ENCODE assay signal across 9 mouse cellular contexts in genomic region chr17:14942181-14942580, GRCm38 (mm10). TPM values are rescaled to one million over a fixed set of nuclear protein-coding genes. Genes with fewer than 3 reads are reported as not detected.
DNase-seq lines count a peak whose midpoint lies in the region; ATAC-seq and TF ChIP-seq lines count a peak whose summit lies in the region.
"Not testable (repeated sequence)": the region's sequence is repeated elsewhere in the genome, so short reads cannot be mapped to it uniquely, and the experiment has no call there.
"Had no signal": no experiment of that assay in that cellular context is flagged by ENCODE, and none has a peak within 500 bp of the region (broad histone marks: within the 10 kb centered on the region; RNA-seq: fewer than 3 reads in every experiment).

No protein-coding gene starts in this region.

- not testable (repeated sequence) for TF ChIP-seq EP300 in liver, embryonic 14.5 days (IDR thresholded peaks at IDR 0.05; ENCODE audit: low read depth); stomach, postnatal 0 days (optimal IDR thresholded peaks at IDR 0.05)

- not testable (repeated sequence) for ATAC-seq in G1E (ENCODE audit: extremely low read depth, insufficient number of reproducible peaks, low FRiP score, poor library complexity, severe bottlenecking); forebrain, postnatal 0 days; hindbrain, embryonic 12.5 days (ENCODE audit: low FRiP score); kidney, postnatal 0 days (replicated peaks; ENCODE audit: low FRiP score, low read depth); liver, embryonic 14.5 days (ENCODE audit: insufficient read depth); midbrain, embryonic 14.5 days (ENCODE audit: low FRiP score, low TSS enrichment); stomach, postnatal 0 days (ENCODE audit: low FRiP score, low TSS enrichment)

- H3K9me3 ChIP-seq in G1E (replicated peaks); embryonic facial prominence, embryonic 10.5 days; forebrain, postnatal 0 days (ENCODE audit: low read length); hindbrain, embryonic 12.5 days (replicated peaks); kidney, postnatal 0 days (replicated peaks; ENCODE audit: low read length); liver, embryonic 14.5 days (ENCODE audit: control insufficient read depth, low read length); midbrain, embryonic 14.5 days (ENCODE audit: control insufficient read depth, low read length); stomach, postnatal 0 days (ENCODE audit: control insufficient read depth, low read length): not testable (repeated sequence)

- peak overlapping the region; percentile 95 for H3K4me2 ChIP-seq in forebrain, postnatal 0 days (ENCODE audit: low read depth)
- H3K4me2 ChIP-seq in hindbrain, embryonic 12.5 days (replicated peaks) = peak overlapping the region; percentile 84
- H3K4me2 ChIP-seq in kidney, postnatal 0 days (ENCODE audit: low read length) = peak overlapping the region; percentile 94
- H3K4me2 ChIP-seq in liver, embryonic 14.5 days (ENCODE audit: low read depth) = peak overlapping the region; percentile 71
- peak overlapping the region; percentile 78 for H3K4me2 ChIP-seq in midbrain, embryonic 14.5 days (ENCODE audit: low read length)
- H3K4me2 ChIP-seq in stomach, postnatal 0 days (replicated peaks; ENCODE audit: low read depth) = peak overlapping the region; percentile 94

- peaks cover 27% of the 10 kb centered on the region for H3K4me1 ChIP-seq in G1E (ENCODE audit: insufficient read depth, low read depth, low read length)
- peaks cover 21% of the 10 kb centered on the region for H3K4me1 ChIP-seq in embryonic facial prominence, embryonic 10.5 days
- peaks cover 12% of the 10 kb centered on the region for H3K4me1 ChIP-seq in forebrain, postnatal 0 days (ENCODE audit: insufficient read depth)
- H3K4me1 ChIP-seq in hindbrain, embryonic 12.5 days = peaks cover 17% of the 10 kb centered on the region
- not testable (repeated sequence) for H3K4me1 ChIP-seq in kidney, postnatal 0 days (replicated peaks; ENCODE audit: insufficient read depth, low read length); liver, embryonic 14.5 days (replicated peaks; ENCODE audit: control insufficient read depth in 2 of 2, insufficient read depth in 2 of 2, low read length in 1 of 2); stomach, postnatal 0 days (replicated peaks; ENCODE audit: control insufficient read depth, insufficient read depth)
- peaks cover 16% of the 10 kb centered on the region for H3K4me1 ChIP-seq in midbrain, embryonic 14.5 days (ENCODE audit: control insufficient read depth, insufficient read depth, low read length)

- not testable (repeated sequence) for TF ChIP-seq CTCF in G1E (IDR thresholded peaks at IDR 0.05; ENCODE audit: low read depth, low read length); forebrain, postnatal 0 days (IDR thresholded peaks at IDR 0.05; ENCODE audit: low read depth); kidney, postnatal 0 days (IDR thresholded peaks at IDR 0.05; ENCODE audit: low read depth); liver, embryonic 14.5 days (IDR thresholded peaks at IDR 0.05; ENCODE audit: low read depth); stomach, postnatal 0 days (IDR thresholded peaks at IDR 0.05; ENCODE audit: low read depth)

- H3K9ac ChIP-seq in forebrain, postnatal 0 days = peak overlapping the region; percentile 88
- H3K9ac ChIP-seq in hindbrain, embryonic 12.5 days = peak overlapping the region; percentile 82; the same call in 1 of the 2 replicates
- peak overlapping the region; percentile 87 for H3K9ac ChIP-seq in kidney, postnatal 0 days (ENCODE audit: low read depth, low read length)
- peak overlapping the region; percentile 66 for H3K9ac ChIP-seq in liver, embryonic 14.5 days (replicated peaks)
- H3K9ac ChIP-seq in midbrain, embryonic 14.5 days (replicated peaks; ENCODE audit: low read length) = peak overlapping the region; percentile 86; the same call in 1 of the 2 replicates
- peak overlapping the region; percentile 62; the same call in 1 of the 2 replicates for H3K9ac ChIP-seq in stomach, postnatal 0 days (ENCODE audit: low read length)

- H3K36me3 ChIP-seq in G1E (replicated peaks) = peaks cover 35% of the 10 kb centered on the region
- peaks cover 28% of the 10 kb centered on the region for H3K36me3 ChIP-seq in embryonic facial prominence, embryonic 10.5 days (replicated peaks)
- H3K36me3 ChIP-seq in forebrain, postnatal 0 days (ENCODE audit: insufficient read depth); kidney, postnatal 0 days (ENCODE audit: insufficient read depth, low read length); stomach, postnatal 0 days (ENCODE audit: control insufficient read depth, insufficient read depth, low read length): not testable (repeated sequence)
- peaks cover 10% of the 10 kb centered on the region for H3K36me3 ChIP-seq in hindbrain, embryonic 12.5 days
- H3K36me3 ChIP-seq in liver, embryonic 14.5 days (replicated peaks; ENCODE audit: control insufficient read depth, insufficient read depth, low read depth) = peaks cover 20% of the 10 kb centered on the region
- peaks cover 20% of the 10 kb centered on the region for H3K36me3 ChIP-seq in midbrain, embryonic 14.5 days (ENCODE audit: control insufficient read depth, insufficient read depth, low read length)

- not testable (repeated sequence) for H3K27me3 ChIP-seq in G1E (ENCODE audit: insufficient read depth, low read length); embryonic facial prominence, embryonic 10.5 days (replicated peaks; ENCODE audit: low read depth, poor library complexity, severe bottlenecking); forebrain, postnatal 0 days (ENCODE audit: insufficient read depth, low read length); hindbrain, embryonic 12.5 days; kidney, postnatal 0 days (ENCODE audit: insufficient read depth, low read length); liver, embryonic 14.5 days (ENCODE audit: control insufficient read depth, insufficient read depth, low read length); midbrain, embryonic 14.5 days (ENCODE audit: control insufficient read depth, insufficient read depth, low read length); stomach, postnatal 0 days (ENCODE audit: control insufficient read depth, insufficient read depth, low read length)

- WGBS in embryonic facial prominence, embryonic 10.5 days = 67% methylated on average over 6 of the region's 6 CpGs
- 61% methylated on average over 6 of the region's 6 CpGs for WGBS in forebrain, postnatal 0 days
- WGBS in hindbrain, embryonic 12.5 days = 64% methylated on average over 6 of the region's 6 CpGs
- WGBS in kidney, postnatal 0 days = 64% methylated on average over 6 of the region's 6 CpGs
- whole genome bisulfite sequencing in liver, embryonic 14.5 days (ENCODE audit: insufficient replicate concordance) = 61% methylated on average over 6 of the region's 6 CpGs
- 60% methylated on average over 6 of the region's 6 CpGs for WGBS in midbrain, embryonic 14.5 days
- WGBS in stomach, postnatal 0 days = 65% methylated on average over 6 of the region's 6 CpGs

- not testable (repeated sequence) for H3K27ac ChIP-seq in embryonic facial prominence, embryonic 10.5 days (replicated peaks); forebrain, postnatal 0 days (ENCODE audit: low read depth, low read length); hindbrain, embryonic 12.5 days; liver, embryonic 14.5 days; midbrain, embryonic 14.5 days (replicated peaks; ENCODE audit: low read depth, low read length); stomach, postnatal 0 days (replicated peaks)
- H3K27ac ChIP-seq in kidney, postnatal 0 days = peak overlapping the region; percentile 84; the same call in 1 of the 2 replicates

- not testable (repeated sequence) for DNase-seq in G1E (ENCODE audit: low spot score); embryonic facial prominence, embryonic 10.5 days (ENCODE audit: low spot score); forebrain, postnatal 0 days; kidney, postnatal 0 days (ENCODE audit: low spot score); liver, embryonic 14.5 days (ENCODE audit: low read depth in 3 of 3, low spot score in 3 of 3); midbrain, embryonic 14.5 days; stomach, postnatal 0 days (ENCODE audit: low spot score)

- H3K4me3 ChIP-seq in G1E (ENCODE audit: low read depth, low read length) = peak overlapping the region; percentile 91; the same call in 1 of the 2 replicates
- peak overlapping the region; percentile 93 for H3K4me3 ChIP-seq in embryonic facial prominence, embryonic 10.5 days
- peak overlapping the region; percentile 94 for H3K4me3 ChIP-seq in forebrain, postnatal 0 days (ENCODE audit: low read depth, low read length)
- peak overlapping the region; percentile 78 for H3K4me3 ChIP-seq in hindbrain, embryonic 12.5 days
- peak overlapping the region; percentile 85 for H3K4me3 ChIP-seq in kidney, postnatal 0 days (replicated peaks; ENCODE audit: low read depth, low read length)
- H3K4me3 ChIP-seq in liver, embryonic 14.5 days (ENCODE audit: insufficient read depth in 1 of 2, low read depth in 2 of 2, low read length in 2 of 2) = peak overlapping the region in 1 of 2 experiments; percentile 88; a peak in 2 of 4 replicates
- peak overlapping the region; percentile 59 for H3K4me3 ChIP-seq in midbrain, embryonic 14.5 days (replicated peaks; ENCODE audit: low read depth, low read length)
- not testable (repeated sequence) for H3K4me3 ChIP-seq in stomach, postnatal 0 days (ENCODE audit: low read depth, low read length)

RNA-seq across cellular contexts. Expression of gene Wdr27, which starts 0.8 kb away (rescaled TPM):
- total RNA-seq in G1E (2014; fragmentation: Nextera tagmentation) (2.4 TPM in 1 of 2 replicates, not detected in the other), G1E (2017) (0.66 and 3.9 TPM in 2 replicates)
- 1.7 and 1.9 TPM in 2 replicates for polyA plus RNA-seq in G1E (2012)
- 4.3 and 5.0 TPM in 2 replicates for polyA plus RNA-seq in embryonic facial prominence, embryonic 10.5 days (2016; fragmentation: Nextera tagmentation; extraction: Ambion mirVana)
- 1.1 and 1.6 TPM in 2 replicates for total RNA-seq in forebrain, postnatal 0 days (2014; rRNA removed)
- 9.5 and 10.0 TPM in 2 replicates for polyA plus RNA-seq in forebrain, postnatal 0 days (2015; fragmentation: Nextera tagmentation; extraction: Ambion mirVana)
- 7.0 and 8.5 TPM in 2 replicates for polyA plus RNA-seq in hindbrain, embryonic 12.5 days (2016; fragmentation: Nextera tagmentation; extraction: Ambion mirVana)
- 10.1 and 16.3 TPM in 2 replicates for polyA plus RNA-seq in kidney, postnatal 0 days (2015; fragmentation: Nextera tagmentation; extraction: Ambion mirVana)
- 0.51 and 0.86 TPM in 2 replicates for polyA plus RNA-seq in liver, embryonic 14.5 days (2012; rRNA removed)
- 0.79 and 1.2 TPM in 2 replicates for polyA plus RNA-seq in liver, embryonic 14.5 days (2014; fragmentation: Nextera tagmentation; extraction: Ambion mirVana)
- polyA plus RNA-seq in midbrain, embryonic 14.5 days (2014; fragmentation: Nextera tagmentation; extraction: Ambion mirVana) = 8.9 and 9.6 TPM in 2 replicates
- 8.0 and 9.0 TPM in 2 replicates for polyA plus RNA-seq in stomach, postnatal 0 days (2015; fragmentation: Nextera tagmentation; extraction: Ambion mirVana)

RNA-seq across cellular contexts. Expression of gene 1600012H06Rik, which starts 0.8 kb away (rescaled TPM):
- total RNA-seq in G1E (2014; fragmentation: Nextera tagmentation) (12.3 and 16.1 TPM in 2 replicates), G1E (2017) (18.7 and 19.7 TPM in 2 replicates)
- polyA plus RNA-seq in G1E (2012) = 1.7 and 2.0 TPM in 2 replicates
- polyA plus RNA-seq in embryonic facial prominence, embryonic 10.5 days (2016; fragmentation: Nextera tagmentation; extraction: Ambion mirVana) = 24.9 and 27.3 TPM in 2 replicates
- total RNA-seq in forebrain, postnatal 0 days (2014; rRNA removed) = 21.1 and 24.2 TPM in 2 replicates
- 27.1 and 29.2 TPM in 2 replicates for polyA plus RNA-seq in forebrain, postnatal 0 days (2015; fragmentation: Nextera tagmentation; extraction: Ambion mirVana)
- 37.5 and 39.5 TPM in 2 replicates for polyA plus RNA-seq in hindbrain, embryonic 12.5 days (2016; fragmentation: Nextera tagmentation; extraction: Ambion mirVana)
- polyA plus RNA-seq in kidney, postnatal 0 days (2015; fragmentation: Nextera tagmentation; extraction: Ambion mirVana) = 41.6 and 43.0 TPM in 2 replicates
- 4.2 and 6.4 TPM in 2 replicates for polyA plus RNA-seq in liver, embryonic 14.5 days (2012; rRNA removed)
- 11.2 and 11.6 TPM in 2 replicates for polyA plus RNA-seq in liver, embryonic 14.5 days (2014; fragmentation: Nextera tagmentation; extraction: Ambion mirVana)
- 17.4 and 26.1 TPM in 2 replicates for polyA plus RNA-seq in midbrain, embryonic 14.5 days (2014; fragmentation: Nextera tagmentation; extraction: Ambion mirVana)
- 39.0 and 39.9 TPM in 2 replicates for polyA plus RNA-seq in stomach, postnatal 0 days (2015; fragmentation: Nextera tagmentation; extraction: Ambion mirVana)

RNA-seq across cellular contexts. Expression of gene Phf10, which starts 18.9 kb away (rescaled TPM):
- total RNA-seq in G1E (2014; fragmentation: Nextera tagmentation) (187 and 239 TPM in 2 replicates), G1E (2017) (107 and 124 TPM in 2 replicates)
- polyA plus RNA-seq in G1E (2012) = 118 and 125 TPM in 2 replicates
- 28.2 and 33.8 TPM in 2 replicates for polyA plus RNA-seq in embryonic facial prominence, embryonic 10.5 days (2016; fragmentation: Nextera tagmentation; extraction: Ambion mirVana)
- 59.3 and 61.7 TPM in 2 replicates for total RNA-seq in forebrain, postnatal 0 days (2014; rRNA removed)
- polyA plus RNA-seq in forebrain, postnatal 0 days (2015; fragmentation: Nextera tagmentation; extraction: Ambion mirVana) = 12.0 and 13.2 TPM in 2 replicates
- 22.2 and 24.9 TPM in 2 replicates for polyA plus RNA-seq in hindbrain, embryonic 12.5 days (2016; fragmentation: Nextera tagmentation; extraction: Ambion mirVana)
- 27.3 and 29.8 TPM in 2 replicates for polyA plus RNA-seq in kidney, postnatal 0 days (2015; fragmentation: Nextera tagmentation; extraction: Ambion mirVana)
- 52.2 and 82.6 TPM in 2 replicates for polyA plus RNA-seq in liver, embryonic 14.5 days (2012; rRNA removed)
- polyA plus RNA-seq in liver, embryonic 14.5 days (2014; fragmentation: Nextera tagmentation; extraction: Ambion mirVana) = 111 and 116 TPM in 2 replicates
- 21.5 and 25.2 TPM in 2 replicates for polyA plus RNA-seq in midbrain, embryonic 14.5 days (2014; fragmentation: Nextera tagmentation; extraction: Ambion mirVana)
- polyA plus RNA-seq in stomach, postnatal 0 days (2015; fragmentation: Nextera tagmentation; extraction: Ambion mirVana) = 29.5 and 31.3 TPM in 2 replicates

RNA-seq across cellular contexts. Expression of gene 9030025P20Rik, which starts 36.1 kb away (rescaled TPM):
- total RNA-seq in G1E (2014; fragmentation: Nextera tagmentation) = 31.6 and 36.9 TPM in 2 replicates
- total RNA-seq in G1E (2017) = 30.4 and 33.3 TPM in 2 replicates
- polyA plus RNA-seq in G1E (2012) = 4.0 and 4.7 TPM in 2 replicates
- polyA plus RNA-seq in embryonic facial prominence, embryonic 10.5 days (2016; fragmentation: Nextera tagmentation; extraction: Ambion mirVana) = 8.6 and 11.9 TPM in 2 replicates
- total RNA-seq in forebrain, postnatal 0 days (2014; rRNA removed) = 8.3 and 8.9 TPM in 2 replicates
- 4.9 and 7.6 TPM in 2 replicates for polyA plus RNA-seq in forebrain, postnatal 0 days (2015; fragmentation: Nextera tagmentation; extraction: Ambion mirVana)
- 10.3 and 12.2 TPM in 2 replicates for polyA plus RNA-seq in hindbrain, embryonic 12.5 days (2016; fragmentation: Nextera tagmentation; extraction: Ambion mirVana)
- polyA plus RNA-seq in kidney, postnatal 0 days (2015; fragmentation: Nextera tagmentation; extraction: Ambion mirVana) = 8.9 and 13.2 TPM in 2 replicates
- 3.8 and 5.3 TPM in 2 replicates for polyA plus RNA-seq in liver, embryonic 14.5 days (2012; rRNA removed)
- polyA plus RNA-seq in liver, embryonic 14.5 days (2014; fragmentation: Nextera tagmentation; extraction: Ambion mirVana) = 3.4 and 4.0 TPM in 2 replicates
- 8.4 and 8.8 TPM in 2 replicates for polyA plus RNA-seq in midbrain, embryonic 14.5 days (2014; fragmentation: Nextera tagmentation; extraction: Ambion mirVana)
- polyA plus RNA-seq in stomach, postnatal 0 days (2015; fragmentation: Nextera tagmentation; extraction: Ambion mirVana) = 4.6 and 5.1 TPM in 2 replicates

RNA-seq across cellular contexts. Expression of gene Gm3417, which starts 36.4 kb away (rescaled TPM):
- 2.5 and 12.2 TPM in 2 replicates for total RNA-seq in G1E (2014; fragmentation: Nextera tagmentation)
- 0.27 and 2.4 TPM in 2 replicates for total RNA-seq in G1E (2017)
- 7.0 and 9.5 TPM in 2 replicates for polyA plus RNA-seq in G1E (2012)
- 0.55 and 1.3 TPM in 2 replicates for polyA plus RNA-seq in embryonic facial prominence, embryonic 10.5 days (2016; fragmentation: Nextera tagmentation; extraction: Ambion mirVana)
- total RNA-seq in forebrain, postnatal 0 days (2014; rRNA removed) = not detected in 2 replicates
- 2.9 and 4.0 TPM in 2 replicates for polyA plus RNA-seq in forebrain, postnatal 0 days (2015; fragmentation: Nextera tagmentation; extraction: Ambion mirVana)
- 1.1 TPM in 1 of 2 replicates, not detected in the other for polyA plus RNA-seq in hindbrain, embryonic 12.5 days (2016; fragmentation: Nextera tagmentation; extraction: Ambion mirVana)
- polyA plus RNA-seq in kidney, postnatal 0 days (2015; fragmentation: Nextera tagmentation; extraction: Ambion mirVana) = 1.5 and 1.8 TPM in 2 replicates
- polyA plus RNA-seq in liver, embryonic 14.5 days (2012; rRNA removed) = 0.61 TPM in 1 of 2 replicates, not detected in the other
- polyA plus RNA-seq in liver, embryonic 14.5 days (2014; fragmentation: Nextera tagmentation; extraction: Ambion mirVana) = 0.57 and 0.98 TPM in 2 replicates
- 0.36 TPM in 1 of 2 replicates, not detected in the other for polyA plus RNA-seq in midbrain, embryonic 14.5 days (2014; fragmentation: Nextera tagmentation; extraction: Ambion mirVana)
- 1.6 TPM in 1 of 2 replicates, not detected in the other for polyA plus RNA-seq in stomach, postnatal 0 days (2015; fragmentation: Nextera tagmentation; extraction: Ambion mirVana)
- total RNA-seq: layer of hippocampus, postnatal 14 days had no signal
